Comparison of ENCODE assay signal across 28 mouse cellular contexts in the genomic region with DNA sequence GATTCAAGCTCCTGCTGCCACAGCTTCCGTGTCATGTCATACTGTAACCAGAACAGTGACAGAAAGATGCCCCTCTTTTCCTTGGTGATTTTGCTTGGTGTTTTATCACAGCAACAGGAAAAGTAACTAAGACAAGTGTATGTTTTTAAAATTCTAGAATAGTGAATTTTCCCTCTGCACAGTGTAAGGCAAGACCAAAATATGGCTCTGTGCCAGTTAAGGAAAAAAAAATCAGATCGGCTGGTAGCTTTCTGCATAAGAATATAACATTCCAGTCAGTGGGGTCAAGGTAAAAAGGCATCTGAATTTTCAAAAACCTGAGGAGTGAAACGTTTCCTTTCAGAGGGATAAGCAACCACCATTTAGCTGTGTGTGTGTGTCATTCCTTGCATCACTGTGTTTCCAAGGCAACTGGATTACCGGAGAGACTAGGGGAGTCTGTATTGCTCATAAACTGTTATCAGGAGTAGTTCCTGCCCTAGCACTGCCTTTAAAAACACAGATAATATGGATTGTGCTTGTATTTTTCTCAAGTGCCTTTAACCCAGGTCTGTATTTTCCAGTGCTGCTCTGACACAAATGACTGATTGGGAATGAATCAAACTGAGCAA. TPM values are rescaled to one million over a fixed set of nuclear protein-coding genes. Genes with fewer than 3 reads are reported as not detected.
DNase-seq lines count a peak whose midpoint lies in the region; ATAC-seq lines count a peak whose summit lies in the region.
"Had no signal": no experiment of that assay in that cellular context is flagged by ENCODE, and none has a peak within 500 bp of the region (broad histone marks: within the 10 kb centered on the region; RNA-seq: fewer than 3 reads in every experiment).

No protein-coding gene starts in this region.

- no peak for DNase-seq in forebrain, embryonic 11.5 days (ENCODE audit: low spot score)
- DNase-seq in left cerebral cortex, postnatal 25 days (ENCODE audit: low spot score in 2 of 2) = peak; percentile 1
- DNase-seq in left cerebral cortex, adult 11 months (ENCODE audit: low spot score) = no peak
- peak; percentile 7 for DNase-seq in 3T3-L1 (ENCODE audit: low read depth, low spot score)
- DNase-seq in cerebellum, postnatal 4 days (ENCODE audit: low spot score in 2 of 2) = no peak
- DNase-seq: adrenal gland, postnatal 25 days; cerebellum, adult 11-12 months; cerebellum, postnatal 10 days; heart, postnatal 4 days; kidney, adult 18-20 months; thymus, adult 2 months; thymus, postnatal 4 days had no signal

- H3K9me3 ChIP-seq in forebrain, embryonic 16.5 days (ENCODE audit: control insufficient read depth, low read length) = no peaks in the 10 kb centered on the region
- no peaks in the 10 kb centered on the region for H3K9me3 ChIP-seq in forebrain, embryonic 11.5 days (ENCODE audit: control insufficient read depth, low read length)
- no peaks in the 10 kb centered on the region for H3K9me3 ChIP-seq in midbrain, embryonic 15.5 days
- H3K9me3 ChIP-seq: embryonic facial prominence, embryonic 13.5 days; midbrain, embryonic 12.5 days had no signal

- no peaks in the 10 kb centered on the region for H3K27me3 ChIP-seq in forebrain, embryonic 16.5 days (replicated peaks; ENCODE audit: control insufficient read depth, insufficient read depth, low read length)
- H3K27me3 ChIP-seq in forebrain, embryonic 11.5 days (ENCODE audit: control insufficient read depth, insufficient read depth, low read length) = no peaks in the 10 kb centered on the region
- no peaks in the 10 kb centered on the region for H3K27me3 ChIP-seq in midbrain, embryonic 15.5 days (replicated peaks)
- H3K27me3 ChIP-seq: embryonic facial prominence, embryonic 13.5 days; midbrain, embryonic 12.5 days had no signal

- peak; percentile 73; the same call in 1 of the 2 replicates for ATAC-seq in forebrain, embryonic 16.5 days
- no peak for ATAC-seq in forebrain, embryonic 11.5 days (replicated peaks; ENCODE audit: low FRiP score)
- ATAC-seq in midbrain, embryonic 15.5 days (replicated peaks) = peak; percentile 92
- ATAC-seq: inflammation-experienced regulatory T-cells, adult 6 months; lung, postnatal 0 days had no signal

- 48% methylated on average over 4 of the region's 4 CpGs for WGBS in forebrain, embryonic 16.5 days
- 60% methylated on average over 4 of the region's 4 CpGs for WGBS in forebrain, embryonic 11.5 days
- WGBS in midbrain, embryonic 15.5 days = 48% methylated on average over 4 of the region's 4 CpGs

- H3K36me3 ChIP-seq in forebrain, embryonic 16.5 days (ENCODE audit: control insufficient read depth, insufficient read depth) = no peaks in the 10 kb centered on the region
- no peaks in the 10 kb centered on the region for H3K36me3 ChIP-seq in forebrain, embryonic 11.5 days (ENCODE audit: control insufficient read depth, insufficient read depth, low read length)
- no peaks in the 10 kb centered on the region for H3K36me3 ChIP-seq in midbrain, embryonic 15.5 days (replicated peaks)
- H3K36me3 ChIP-seq: embryonic facial prominence, embryonic 13.5 days; midbrain, embryonic 12.5 days had no signal

- H3K9ac ChIP-seq in forebrain, embryonic 16.5 days (replicated peaks; ENCODE audit: low read depth, low read length) = no peak overlapping the region
- no peak overlapping the region for H3K9ac ChIP-seq in forebrain, embryonic 11.5 days (ENCODE audit: low read length)
- H3K9ac ChIP-seq in midbrain, embryonic 15.5 days = no peak overlapping the region
- H3K9ac ChIP-seq: embryonic facial prominence, embryonic 13.5 days; midbrain, embryonic 12.5 days had no signal

- H3K27ac ChIP-seq in forebrain, embryonic 16.5 days (ENCODE audit: low read length) = no peak overlapping the region
- H3K27ac ChIP-seq in forebrain, embryonic 11.5 days (ENCODE audit: low read depth, low read length) = no peak overlapping the region
- H3K27ac ChIP-seq in midbrain, embryonic 15.5 days = no peak overlapping the region
- H3K27ac ChIP-seq: embryonic facial prominence, embryonic 13.5 days; midbrain, embryonic 12.5 days; stomach, postnatal 0 days had no signal

- no peak overlapping the region for H3K4me3 ChIP-seq in forebrain, embryonic 16.5 days (replicated peaks; ENCODE audit: low read length)
- H3K4me3 ChIP-seq in forebrain, embryonic 11.5 days (ENCODE audit: low read depth, low read length) = no peak overlapping the region
- H3K4me3 ChIP-seq in midbrain, embryonic 15.5 days = no peak overlapping the region
- H3K4me3 ChIP-seq: embryonic facial prominence, embryonic 13.5 days; erythroblast, embryonic 14.5 days; midbrain, embryonic 12.5 days had no signal

- intact Hi-C loops in left cerebral cortex, postnatal 25 days (cut with DNase I) = no loop called here

- no peaks in the 10 kb centered on the region for H3K4me1 ChIP-seq in forebrain, embryonic 16.5 days (replicated peaks; ENCODE audit: control insufficient read depth, insufficient read depth, low read length)
- H3K4me1 ChIP-seq in forebrain, embryonic 11.5 days (replicated peaks; ENCODE audit: control insufficient read depth, insufficient read depth, low read length) = no peaks in the 10 kb centered on the region
- H3K4me1 ChIP-seq in midbrain, embryonic 15.5 days = no peaks in the 10 kb centered on the region
- H3K4me1 ChIP-seq: embryonic facial prominence, embryonic 13.5 days; midbrain, embryonic 12.5 days had no signal

- H3K4me2 ChIP-seq in forebrain, embryonic 16.5 days (ENCODE audit: low read length) = no peak overlapping the region
- no peak overlapping the region for H3K4me2 ChIP-seq in forebrain, embryonic 11.5 days (ENCODE audit: low read depth, low read length, severe bottlenecking)
- no peak overlapping the region for H3K4me2 ChIP-seq in midbrain, embryonic 15.5 days
- H3K4me2 ChIP-seq: embryonic facial prominence, embryonic 13.5 days; midbrain, embryonic 12.5 days had no signal

RNA-seq across cellular contexts. Expression of a gene that starts 18.8 kb away (rescaled TPM):
- polyA plus RNA-seq in forebrain, embryonic 16.5 days (2015; fragmentation: Nextera tagmentation; extraction: Ambion mirVana) = not detected in 2 replicates
- polyA plus RNA-seq in forebrain, embryonic 11.5 days (2014; fragmentation: Nextera tagmentation; extraction: Ambion mirVana) = not detected in 2 replicates
- not detected for total RNA-seq in left cerebral cortex, postnatal 25 days (2021)
- not detected in 2 replicates for polyA plus RNA-seq in midbrain, embryonic 15.5 days (2015; fragmentation: Nextera tagmentation; extraction: Ambion mirVana)
- total RNA-seq: adrenal gland, postnatal 25 days; gastrocnemius, postnatal 4 days; heart, postnatal 4 days; layer of hippocampus, postnatal 10 days; liver, adult 2 months had no signal
- polyA plus RNA-seq: embryonic facial prominence, embryonic 13.5 days; erythroblast, embryonic 14.5 days; heart, embryonic 16.5 days; inflammation-experienced regulatory T-cells, adult 6 months; kidney, embryonic 16.5 days; limb, embryonic 11.5 days; liver, adult 2 months; liver, embryonic 16.5 days; lung, postnatal 0 days; midbrain, embryonic 12.5 days; neural tube, embryonic 14.5 days; stomach, postnatal 0 days; thymus, adult 2 months had no signal

Comparison
In these comparisons a context has a peak if more than half of its experiments do, and no peak if none do; other contexts are left out.
1. DNase-seq: peak in left cerebral cortex, postnatal 25 days (2 of 2) and 3T3-L1 (single experiment); none in forebrain, embryonic 11.5 days (single experiment), left cerebral cortex, adult 11 months (single experiment) and cerebellum, postnatal 4 days (0 of 2).